In the genomic region with DNA sequence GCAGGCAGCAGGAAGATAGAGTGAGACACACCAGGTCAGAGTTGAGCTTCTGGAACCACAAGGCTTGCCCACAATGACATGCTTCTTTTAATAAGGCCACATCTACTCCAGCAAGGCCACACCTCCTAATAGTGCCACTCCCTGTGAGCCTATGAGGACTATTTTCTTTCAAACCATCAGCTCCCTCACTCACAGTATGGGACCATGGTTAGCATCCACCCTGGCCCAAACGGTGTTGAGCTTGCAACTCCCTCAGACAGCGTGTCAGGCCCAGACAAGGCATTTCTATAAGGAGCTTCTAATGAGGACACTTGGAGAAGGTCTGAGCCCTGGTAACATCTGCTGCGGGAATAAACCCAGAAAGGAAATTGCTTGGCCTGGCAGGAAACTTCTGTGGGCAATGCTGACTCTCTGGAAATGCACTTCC, we compare ENCODE assay signal across 15 mouse cellular contexts.
DNase-seq lines count a peak whose midpoint lies in the region; ATAC-seq and TF ChIP-seq lines count a peak whose summit lies in the region.
"Had no signal": no experiment of that assay in that cellular context is flagged by ENCODE, and none has a peak within 500 bp of the region (broad histone marks: within the 10 kb centered on the region; RNA-seq: fewer than 3 reads in every experiment).

No protein-coding gene starts in this region.

- TF ChIP-seq EP300 in lung, postnatal 0 days (IDR thresholded peaks at IDR 0.05) = no peak

- WGBS in heart, embryonic 11.5 days (ENCODE audit: insufficient replicate concordance) = 67% methylated on average over 3 of the region's 3 CpGs
- 55% methylated on average over 3 of the region's 3 CpGs for WGBS in lung, postnatal 0 days
- 92% methylated on average over 3 of the region's 3 CpGs for WGBS in midbrain, embryonic 16.5 days

- peak; percentile 33 to 57 for DNase-seq in heart, adult 9 months (ENCODE audit: low spot score in 2 of 2)
- no peak for DNase-seq in lung, postnatal 0 days (ENCODE audit: low spot score)
- DNase-seq in lung, postnatal 10 days = no peak
- DNase-seq in heart, postnatal 36 days = peak; percentile 5 to 22
- DNase-seq in gastrocnemius, postnatal 36 days = no peak
- DNase-seq: adrenal gland, adult 2 months; cerebellum, adult 11-12 months had no signal

- H3K9ac ChIP-seq in heart, embryonic 11.5 days (ENCODE audit: low read depth, low read length) = no peak overlapping the region
- no peak overlapping the region for H3K9ac ChIP-seq in lung, postnatal 0 days (replicated peaks; ENCODE audit: low read depth)
- no peak overlapping the region for H3K9ac ChIP-seq in midbrain, embryonic 16.5 days (ENCODE audit: low read depth, low read length)
- H3K9ac ChIP-seq: embryonic facial prominence, embryonic 12.5 days; forebrain, embryonic 15.5 days; heart, embryonic 13.5 days had no signal

- H3K9me3 ChIP-seq in heart, embryonic 11.5 days (replicated peaks; ENCODE audit: control insufficient read depth, low read length) = no peaks in the 10 kb centered on the region
- H3K9me3 ChIP-seq in lung, postnatal 0 days (ENCODE audit: low read length) = no peaks in the 10 kb centered on the region
- no peaks in the 10 kb centered on the region; the same call in 1 of the 2 replicates for H3K9me3 ChIP-seq in midbrain, embryonic 16.5 days (replicated peaks; ENCODE audit: control insufficient read depth, low read length, poor library complexity, severe bottlenecking)
- H3K9me3 ChIP-seq: embryonic facial prominence, embryonic 12.5 days; forebrain, embryonic 15.5 days had no signal

- TF ChIP-seq CTCF in lung, postnatal 0 days (IDR thresholded peaks at IDR 0.05) = no peak

- no peak for ATAC-seq in heart, embryonic 11.5 days (replicated peaks; ENCODE audit: insufficient number of reproducible peaks, low FRiP score, low TSS enrichment)
- ATAC-seq in lung, postnatal 0 days = peak; percentile 30; the same call in 1 of the 2 replicates
- peak; percentile 61 for ATAC-seq in megakaryocyte-erythroid progenitor cell, adult 5-6 weeks (replicated peaks; ENCODE audit: low FRiP score, low TSS enrichment, poor library complexity, severe bottlenecking)
- ATAC-seq in midbrain, embryonic 16.5 days = no peak
- ATAC-seq: forebrain, embryonic 15.5 days; intestine, embryonic 16.5 days; Patski had no signal

- no peak overlapping the region for H3K4me2 ChIP-seq in heart, embryonic 11.5 days
- no peak overlapping the region for H3K4me2 ChIP-seq in lung, postnatal 0 days (replicated peaks; ENCODE audit: low read depth, low read length)
- H3K4me2 ChIP-seq in midbrain, embryonic 16.5 days (ENCODE audit: low read length) = no peak overlapping the region
- H3K4me2 ChIP-seq: embryonic facial prominence, embryonic 12.5 days; forebrain, embryonic 15.5 days; heart, embryonic 13.5 days had no signal

- H3K27ac ChIP-seq in heart, embryonic 11.5 days (ENCODE audit: low read depth, low read length) = no peak overlapping the region
- H3K27ac ChIP-seq in lung, postnatal 0 days (ENCODE audit: low read length) = no peak overlapping the region
- no peak overlapping the region for H3K27ac ChIP-seq in midbrain, embryonic 16.5 days (ENCODE audit: low read length)
- H3K27ac ChIP-seq: embryonic facial prominence, embryonic 12.5 days; forebrain, embryonic 15.5 days; heart, embryonic 13.5 days had no signal

- H3K27me3 ChIP-seq in heart, embryonic 11.5 days (ENCODE audit: control insufficient read depth, insufficient read depth, low read length) = no peaks in the 10 kb centered on the region
- no peaks in the 10 kb centered on the region for H3K27me3 ChIP-seq in lung, postnatal 0 days (replicated peaks; ENCODE audit: insufficient read depth, low read length)
- no peaks in the 10 kb centered on the region for H3K27me3 ChIP-seq in midbrain, embryonic 16.5 days (ENCODE audit: control insufficient read depth, insufficient read depth, low read depth, low read length)
- H3K27me3 ChIP-seq: embryonic facial prominence, embryonic 12.5 days; forebrain, embryonic 15.5 days; heart, embryonic 13.5 days had no signal

- no peak overlapping the region for H3K4me3 ChIP-seq in heart, embryonic 11.5 days (ENCODE audit: low read depth, low read length)
- no peak overlapping the region for H3K4me3 ChIP-seq in lung, postnatal 0 days (ENCODE audit: low read depth, low read length)
- no peak overlapping the region for H3K4me3 ChIP-seq in midbrain, embryonic 16.5 days (ENCODE audit: low read depth, low read length)
- H3K4me3 ChIP-seq: embryonic facial prominence, embryonic 12.5 days; forebrain, embryonic 15.5 days; heart, embryonic 13.5 days had no signal

- intact Hi-C loops in heart, postnatal 36 days (cut with DNase I) = no loop called here
- intact Hi-C loops in gastrocnemius, postnatal 36 days (cut with DNase I) = no loop called here

- H3K36me3 ChIP-seq in heart, embryonic 11.5 days (ENCODE audit: control insufficient read depth, insufficient read depth, low read length) = no peaks in the 10 kb centered on the region
- no peaks in the 10 kb centered on the region for H3K36me3 ChIP-seq in lung, postnatal 0 days (ENCODE audit: insufficient read depth, low read length)
- no peaks in the 10 kb centered on the region for H3K36me3 ChIP-seq in midbrain, embryonic 16.5 days (ENCODE audit: control insufficient read depth, insufficient read depth, low read length)
- H3K36me3 ChIP-seq: embryonic facial prominence, embryonic 12.5 days; forebrain, embryonic 15.5 days; heart, embryonic 13.5 days had no signal

- H3K4me1 ChIP-seq in heart, embryonic 11.5 days (ENCODE audit: control insufficient read depth, insufficient read depth, low read length) = no peaks in the 10 kb centered on the region
- H3K4me1 ChIP-seq in lung, postnatal 0 days (ENCODE audit: insufficient read depth, low read depth, low read length) = no peaks in the 10 kb centered on the region
- no peaks in the 10 kb centered on the region for H3K4me1 ChIP-seq in midbrain, embryonic 16.5 days (ENCODE audit: control insufficient read depth, insufficient read depth, low read length)
- H3K4me1 ChIP-seq: embryonic facial prominence, embryonic 12.5 days; forebrain, embryonic 15.5 days; heart, embryonic 13.5 days had no signal

Comparison
In these comparisons a context has a peak if more than half of its experiments do, and no peak if none do; other contexts are left out.
1. DNase-seq: peak in heart, adult 9 months (2 of 2) and heart, postnatal 36 days (2 of 2); none in lung, postnatal 0 days (single experiment), lung, postnatal 10 days (single experiment) and gastrocnemius, postnatal 36 days (0 of 2).
2. ATAC-seq: peak in lung, postnatal 0 days (single experiment) and megakaryocyte-erythroid progenitor cell, adult 5-6 weeks (single experiment); none in heart, embryonic 11.5 days (single experiment) and midbrain, embryonic 16.5 days (single experiment).